In genomic region chr11:30786230-30786983, GRCm38 (mm10) we compare ENCODE assay signal across 15 mouse cellular contexts. TPM values are rescaled to one million over a fixed set of nuclear protein-coding genes. Genes with fewer than 3 reads are reported as not detected.
A peak's percentile ranks its signal among the peaks of the same experiment; 100 is the strongest.
DNase-seq lines count a peak whose midpoint lies in the region; ATAC-seq and TF ChIP-seq lines count a peak whose summit lies in the region.
"Had no signal": no experiment of that assay in that cellular context is flagged by ENCODE, and none has a peak within 500 bp of the region (broad histone marks: within the 10 kb centered on the region; RNA-seq: fewer than 3 reads in every experiment).

No protein-coding gene starts in this region.

- no peak for ATAC-seq in embryonic facial prominence, embryonic 11.5 days (replicated peaks; ENCODE audit: insufficient number of reproducible peaks, low FRiP score, low TSS enrichment, low read depth)
- ATAC-seq in megakaryocyte, adult 5-6 weeks (ENCODE audit: poor library complexity, severe bottlenecking), result peak; percentile 71
- no peak for ATAC-seq in neural tube, embryonic 15.5 days (ENCODE audit: low FRiP score)
- ATAC-seq: hindbrain, postnatal 0 days had no signal

- H3K9me3 ChIP-seq in embryonic facial prominence, embryonic 11.5 days (replicated peaks; ENCODE audit: control insufficient read depth, low read length), result no peaks in the 10 kb centered on the region
- no peaks in the 10 kb centered on the region; the same call in 1 of the 2 replicates for H3K9me3 ChIP-seq in embryonic facial prominence, embryonic 10.5 days
- H3K9me3 ChIP-seq in neural tube, embryonic 15.5 days (replicated peaks), result no peaks in the 10 kb centered on the region
- H3K9me3 ChIP-seq: forebrain, embryonic 15.5 days; limb, embryonic 13.5 days had no signal

- H3K4me3 ChIP-seq in embryonic facial prominence, embryonic 11.5 days (ENCODE audit: low read depth, low read length), result no peak overlapping the region
- H3K4me3 ChIP-seq in embryonic facial prominence, embryonic 10.5 days, result no peak overlapping the region
- no peak overlapping the region for H3K4me3 ChIP-seq in thymus, adult 2 months (ENCODE audit: control insufficient read depth, insufficient read depth, low read length)
- H3K4me3 ChIP-seq in neural tube, embryonic 15.5 days (replicated peaks), result no peak overlapping the region
- H3K4me3 ChIP-seq in kidney, adult 2 months (ENCODE audit: insufficient read depth, low read depth, low read length), result no peak overlapping the region
- H3K4me3 ChIP-seq: forebrain, embryonic 15.5 days; limb, embryonic 13.5 days had no signal

- no peaks in the 10 kb centered on the region for H3K27me3 ChIP-seq in embryonic facial prominence, embryonic 11.5 days (ENCODE audit: control insufficient read depth, insufficient read depth, low read length)
- no peaks in the 10 kb centered on the region for H3K27me3 ChIP-seq in embryonic facial prominence, embryonic 10.5 days (replicated peaks; ENCODE audit: low read depth, poor library complexity, severe bottlenecking)
- no peaks in the 10 kb centered on the region for H3K27me3 ChIP-seq in thymus, adult 2 months (ENCODE audit: control insufficient read depth, insufficient read depth, low read length)
- no peaks in the 10 kb centered on the region for H3K27me3 ChIP-seq in neural tube, embryonic 15.5 days (replicated peaks)
- no peaks in the 10 kb centered on the region for H3K27me3 ChIP-seq in kidney, adult 2 months (replicated peaks; ENCODE audit: control insufficient read depth, insufficient read depth, low read length)
- H3K27me3 ChIP-seq: forebrain, embryonic 15.5 days; limb, embryonic 13.5 days had no signal

- TF ChIP-seq CTCF in thymus, adult 2 months (IDR thresholded peaks at IDR 0.05; ENCODE audit: borderline replicate concordance, control insufficient read depth, extremely low read depth, insufficient read depth, low read length, poor library complexity), result no peak
- no peak for TF ChIP-seq CTCF in kidney, adult 2 months (conservative IDR thresholded peaks at IDR 0.05; ENCODE audit: insufficient read depth, insufficient read length, low read depth, low read length)

- H3K4me1 ChIP-seq in embryonic facial prominence, embryonic 11.5 days (ENCODE audit: control insufficient read depth, insufficient read depth, low read length), result no peaks in the 10 kb centered on the region
- H3K4me1 ChIP-seq in embryonic facial prominence, embryonic 10.5 days, result no peaks in the 10 kb centered on the region
- H3K4me1 ChIP-seq in thymus, adult 2 months (replicated peaks; ENCODE audit: control insufficient read depth, insufficient read depth, low read length), result peaks cover 3% of the 10 kb centered on the region; the same call in 1 of the 2 replicates
- H3K4me1 ChIP-seq in neural tube, embryonic 15.5 days, result no peaks in the 10 kb centered on the region
- H3K4me1 ChIP-seq in kidney, adult 2 months (ENCODE audit: control insufficient read depth, insufficient read depth, low read length), result peaks cover 4% of the 10 kb centered on the region; the same call in 1 of the 2 replicates
- H3K4me1 ChIP-seq: forebrain, embryonic 15.5 days; limb, embryonic 13.5 days had no signal

- no peak overlapping the region for H3K9ac ChIP-seq in embryonic facial prominence, embryonic 11.5 days (replicated peaks; ENCODE audit: low read length)
- no peak overlapping the region for H3K9ac ChIP-seq in neural tube, embryonic 15.5 days (replicated peaks)
- H3K9ac ChIP-seq: forebrain, embryonic 15.5 days; limb, embryonic 13.5 days had no signal

- WGBS in embryonic facial prominence, embryonic 11.5 days, result 89% methylated on average over 7 of the region's 7 CpGs
- WGBS in embryonic facial prominence, embryonic 10.5 days, result 90% methylated on average over 7 of the region's 7 CpGs
- WGBS in thymus, adult 2 months, result 81% methylated on average over 7 of the region's 7 CpGs
- WGBS in neural tube, embryonic 15.5 days, result 96% methylated on average over 7 of the region's 7 CpGs
- WGBS in kidney, adult 2 months, result 70% methylated on average over 7 of the region's 7 CpGs

- H3K4me2 ChIP-seq in embryonic facial prominence, embryonic 11.5 days (ENCODE audit: low read depth, low read length), result no peak overlapping the region
- H3K4me2 ChIP-seq in neural tube, embryonic 15.5 days, result no peak overlapping the region
- H3K4me2 ChIP-seq: forebrain, embryonic 15.5 days; limb, embryonic 13.5 days had no signal

- no peak overlapping the region for H3K27ac ChIP-seq in embryonic facial prominence, embryonic 11.5 days (replicated peaks; ENCODE audit: low read depth, low read length)
- H3K27ac ChIP-seq in embryonic facial prominence, embryonic 10.5 days (replicated peaks), result no peak overlapping the region
- peak overlapping the region; percentile 34; the same call in 1 of the 2 replicates for H3K27ac ChIP-seq in thymus, adult 2 months (ENCODE audit: control insufficient read depth, insufficient read depth, low read length)
- H3K27ac ChIP-seq in neural tube, embryonic 15.5 days (replicated peaks), result no peak overlapping the region
- no peak overlapping the region for H3K27ac ChIP-seq in kidney, adult 2 months (ENCODE audit: insufficient read depth, low read depth, low read length)
- H3K27ac ChIP-seq: forebrain, embryonic 15.5 days; hindbrain, postnatal 0 days; limb, embryonic 13.5 days had no signal

- H3K36me3 ChIP-seq in embryonic facial prominence, embryonic 11.5 days (replicated peaks; ENCODE audit: control insufficient read depth, insufficient read depth, low read depth, low read length), result no peaks in the 10 kb centered on the region
- H3K36me3 ChIP-seq in embryonic facial prominence, embryonic 10.5 days (replicated peaks), result no peaks in the 10 kb centered on the region; the same call in 1 of the 2 replicates
- no peaks in the 10 kb centered on the region for H3K36me3 ChIP-seq in thymus, adult 2 months (ENCODE audit: control insufficient read depth, insufficient read depth, low read length)
- no peaks in the 10 kb centered on the region for H3K36me3 ChIP-seq in neural tube, embryonic 15.5 days
- no peaks in the 10 kb centered on the region for H3K36me3 ChIP-seq in kidney, adult 2 months (ENCODE audit: control insufficient read depth, insufficient read depth, low read length)
- H3K36me3 ChIP-seq: forebrain, embryonic 15.5 days; limb, embryonic 13.5 days had no signal

- no peak for TF ChIP-seq POLR2A in thymus, adult 2 months (IDR thresholded peaks at IDR 0.05; ENCODE audit: control insufficient read depth, extremely low read depth, insufficient read depth, low read length, poor library complexity)
- no peak for TF ChIP-seq POLR2A in kidney, adult 2 months (IDR thresholded peaks at IDR 0.05; ENCODE audit: low read depth, low read length)

- DNase-seq in embryonic facial prominence, embryonic 11.5 days (ENCODE audit: low spot score), result peak; percentile 3
- DNase-seq in embryonic facial prominence, embryonic 10.5 days (ENCODE audit: low spot score), result no peak
- DNase-seq in thymus, adult 2 months, result no peak
- no peak for DNase-seq in thymus, postnatal 4 days
- no peak for DNase-seq in kidney, adult 2 months
- DNase-seq in ovary, adult 18-20 months (ENCODE audit: low spot score), result no peak
- DNase-seq: cerebellum, adult 9-11 months; gastrocnemius, postnatal 25 days; heart, postnatal 10 days; kidney, postnatal 14 days had no signal

RNA-seq across cellular contexts. Expression of gene Psme4, which starts 14.9 kb away (rescaled TPM):
- 33.8 and 35.3 TPM in 2 replicates for polyA plus RNA-seq in embryonic facial prominence, embryonic 11.5 days (2014; fragmentation: Nextera tagmentation; extraction: Ambion mirVana)
- polyA plus RNA-seq in embryonic facial prominence, embryonic 10.5 days (2016; fragmentation: Nextera tagmentation; extraction: Ambion mirVana), result 28.5 and 29.5 TPM in 2 replicates
- 11.8 and 12.8 TPM in 2 replicates for polyA plus RNA-seq in thymus, adult 2 months (2012; rRNA removed)
- 51.9 and 60.5 TPM in 2 replicates for total RNA-seq in megakaryocyte, adult 5-6 weeks (2015)
- total RNA-seq in megakaryocyte, adult 5-6 weeks (2017), result 52.5 and 54.8 TPM in 2 replicates
- 13.1 TPM in 2 replicates for polyA plus RNA-seq in neural tube, embryonic 15.5 days (2015; fragmentation: Nextera tagmentation; extraction: Ambion mirVana)
- 15.4 and 19.7 TPM in 2 replicates for polyA plus RNA-seq in kidney, adult 2 months (2012; rRNA removed)
